Mouse (Mus musculus) forebrain, postnatal 0 days (tissue): ENCODE results near the gene Liph. TPM values are rescaled to one million over a fixed set of nuclear protein-coding genes. Genes with fewer than 3 reads are reported as not detected.
A peak's percentile ranks its signal among the peaks of the same experiment; 100 is the strongest.

ENCODE experiments used
- ATAC-seq: fragments of 200-750 bp; cut with Nextera tagmentation; 2 replicates; pipeline ENCODE4 v1.8.0; 2017; ENCODE audit warnings: mild to moderate bottlenecking, moderate library complexity
- DNase-seq: peaks from one replicate; pipeline ENCODE4 v3.0.0-alpha.2; 2015
- H3K27ac ChIP-seq: fragments of 300-500 bp; sonication (generic); 2 replicates; pipeline ENCODE4 v1.5.1; 2014; ENCODE audit warnings: low read depth, mild to moderate bottlenecking, antibody characterized with exemption, low read length, moderate library complexity, mixed read lengths
- H3K27me3 ChIP-seq: fragments of 300-500 bp; sonication (generic); 2 replicates; pipeline ENCODE4 v1.6.1; 2014; ENCODE audit warnings: mild to moderate bottlenecking, low read length, mixed read lengths; ENCODE audit not compliant: insufficient read depth
- H3K36me3 ChIP-seq: fragments of 300-500 bp; sonication (generic); 2 replicates; pipeline ENCODE4 v1.6.1; 2014; ENCODE audit warnings: mild to moderate bottlenecking, moderate library complexity; ENCODE audit not compliant: insufficient read depth
- H3K4me1 ChIP-seq: fragments of 300-500 bp; sonication (generic); 2 replicates; pipeline ENCODE4 v1.6.1; 2014; ENCODE audit warnings: antibody characterized with exemption; ENCODE audit not compliant: insufficient read depth
- H3K4me2 ChIP-seq: fragments of 300-500 bp; sonication (generic); 2 replicates; pipeline ENCODE4 v1.6.1; 2014; ENCODE audit warnings: low read depth, mild to moderate bottlenecking, moderate library complexity
- H3K4me3 ChIP-seq: fragments of 300-500 bp; sonication (generic); 2 replicates; pipeline ENCODE4 v1.5.1; 2014; ENCODE audit warnings: low read depth, low read length, mixed read lengths
- H3K9ac ChIP-seq: fragments of 300-500 bp; sonication (generic); 2 replicates; pipeline ENCODE4 v1.6.1; 2014; ENCODE audit warnings: mild to moderate bottlenecking
- H3K9me3 ChIP-seq: fragments of 300-500 bp; sonication (generic); 2 replicates; pipeline ENCODE4 v1.6.1; 2016; ENCODE audit warnings: low read length
- CTCF ChIP-seq: sonication (generic); IDR thresholded peaks from 2 replicates; pipeline ENCODE4 v1.5.1; 2016; ENCODE audit warnings: antibody characterized with exemption, control low read depth, low read depth
- WGBS: fragments of 180-500 bp; shearing (Covaris S2); extraction: QIAGEN DNeasy Blood & Tissue Kit; methylation state at CpG from one replicate; pipeline ENCODE4 v1.1.7; 2014; 5-methylcytosine and 5-hydroxymethylcytosine counted together
- polyA plus RNA-seq: library from polyadenylated mRNA; unstranded; fragments of >200 nt; fragmentation: Nextera tagmentation; extraction: Ambion mirVana; gene quantifications from 2 replicates; pipeline ENCODE4 v1.2.1, GENCODE M21; 2015
- total RNA-seq: library from RNA; depleted of rRNA; stranded (reverse); fragments of >200 nt; gene quantifications from 2 replicates; pipeline ENCODE4 v1.2.3, GENCODE M21; 2014

Liph gene
- total and polyA plus RNA-seq, 2 experiments from 2014 or later: 0.43 to 0.64 TPM

DNA sequence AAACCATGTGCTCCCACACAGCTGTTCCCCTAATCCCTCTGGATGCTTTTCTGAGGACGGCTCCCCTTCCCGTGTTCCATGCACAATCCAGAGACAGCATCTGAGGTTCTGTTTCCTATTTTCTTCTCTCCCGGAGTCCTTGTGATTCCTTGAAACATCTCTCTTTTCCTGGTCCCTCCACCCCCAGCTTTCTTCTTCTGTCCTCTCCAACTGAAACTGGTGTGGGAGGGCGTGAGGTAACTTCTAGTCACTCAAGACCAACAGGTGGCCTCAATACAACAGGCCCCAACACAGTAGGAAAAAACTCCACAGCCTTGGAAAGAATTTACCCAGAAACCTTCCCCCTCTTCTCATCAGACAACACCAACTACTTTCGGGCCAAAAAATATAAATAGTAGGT, 18.1 kb downstream of the Liph start:
- H3K27me3 ChIP-seq: no peaks in the 10 kb centered on the region; the same call in 1 of the 2 replicates
- no peak overlapping the region for H3K9ac ChIP-seq
- ATAC-seq: no peak
- WGBS: 80% methylated on average over 5 of the region's 5 CpGs
- DNase-seq: no peak
- TF ChIP-seq CTCF: no peak
- no peaks in the 10 kb centered on the region for H3K36me3 ChIP-seq
- H3K27ac ChIP-seq: no peak overlapping the region
- no peak overlapping the region for H3K4me3 ChIP-seq
- H3K4me1 ChIP-seq: no peaks in the 10 kb centered on the region
- H3K9me3 ChIP-seq: no peaks in the 10 kb centered on the region
- no peak overlapping the region for H3K4me2 ChIP-seq

DNA sequence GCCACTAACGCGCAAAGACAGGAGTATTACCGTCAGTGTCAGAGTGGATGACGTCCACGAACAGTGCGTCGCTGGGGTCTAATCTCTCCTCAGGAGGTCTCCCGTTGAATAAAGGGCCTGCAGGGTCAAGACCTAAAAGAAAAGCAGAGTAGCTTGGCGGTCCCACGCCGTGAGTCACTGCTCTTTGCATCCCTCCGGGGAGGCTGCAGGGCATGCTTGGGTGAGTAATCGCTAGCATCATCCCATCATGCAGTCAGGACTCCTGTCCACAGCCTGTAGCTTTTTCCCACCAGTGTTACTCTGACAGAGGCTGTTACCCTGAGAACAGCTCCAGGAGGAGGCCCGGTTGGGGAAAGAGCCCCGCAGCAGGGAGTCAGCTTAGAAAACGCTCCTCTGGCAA, 19.3 kb downstream of the Liph start:
- peak; percentile 4 for DNase-seq
- no peak for ATAC-seq
- Histone ChIP-seq H3K27me3 (no peaks in the 10 kb centered on the region; the same call in 1 of the 2 replicates), H3K4me2 (peak overlapping the region; percentile 21; the same call in 1 of the 2 replicates), H3K36me3 (no peaks in the 10 kb centered on the region), H3K4me1 (no peaks in the 10 kb centered on the region), H3K4me3 (0 out of 2 replicates have a peak overlapping the region, but pooled peaks have one; percentile 5), H3K27ac (no peak overlapping the region), H3K9ac (no peak overlapping the region), H3K9me3 (no peaks in the 10 kb centered on the region)
- TF ChIP-seq CTCF: no peak
- 3% methylated on average over 16 of the region's 16 CpGs for WGBS

DNA sequence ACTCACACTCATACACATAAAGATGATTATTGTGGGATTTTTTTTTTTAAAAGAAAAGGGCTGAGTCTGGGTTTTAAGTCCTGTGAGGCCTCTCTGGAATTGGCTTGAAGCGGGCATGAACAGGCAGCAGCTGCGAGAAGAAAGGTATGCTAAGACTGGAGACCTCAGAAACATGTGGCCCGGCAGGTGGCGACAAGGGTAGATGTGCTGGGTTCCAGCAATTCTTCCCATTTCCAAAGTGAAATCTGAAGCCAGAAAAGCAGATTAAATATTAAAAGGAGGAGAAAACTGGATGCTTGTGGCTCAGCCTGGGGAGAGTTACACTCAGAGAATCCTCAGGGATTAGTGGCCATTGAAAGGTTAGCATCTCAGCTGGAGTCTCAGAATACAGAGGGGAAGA, 24.0 kb downstream of the Liph start:
- DNase-seq (no peak), ATAC-seq (no peak)
- H3K27me3 ChIP-seq: no peaks in the 10 kb centered on the region; the same call in 1 of the 2 replicates
- no peak overlapping the region for H3K4me2 ChIP-seq
- TF ChIP-seq CTCF: no peak
- no peaks in the 10 kb centered on the region for H3K9me3 ChIP-seq
- 69% methylated on average over 4 of the region's 4 CpGs for WGBS
- H3K4me3 ChIP-seq: no peak overlapping the region
- H3K27ac ChIP-seq: no peak overlapping the region
- H3K36me3 ChIP-seq: no peaks in the 10 kb centered on the region
- H3K9ac ChIP-seq: no peak overlapping the region
- H3K4me1 ChIP-seq: no peaks in the 10 kb centered on the region

DNA sequence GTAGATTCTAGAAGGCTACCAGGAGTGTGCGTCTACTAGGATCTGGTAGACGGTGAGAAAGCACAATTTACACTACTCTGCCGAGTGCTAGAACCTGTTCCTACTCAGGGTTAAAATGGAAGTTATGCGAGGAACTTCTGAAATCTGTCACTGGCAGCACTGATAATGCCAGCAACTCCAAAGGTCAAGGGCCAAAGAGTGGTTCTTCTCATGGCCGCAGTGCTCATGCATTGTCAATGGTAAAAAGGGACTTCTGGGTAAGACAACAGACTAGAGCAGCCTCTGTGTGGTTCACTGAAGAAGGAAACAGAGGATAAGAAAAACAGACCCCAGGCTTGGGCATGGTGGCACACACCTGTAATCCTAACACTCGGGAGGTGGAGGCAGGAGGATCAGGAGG, 24.9 kb downstream of the Liph start:
- Histone ChIP-seq H3K4me2 (no peak overlapping the region), H3K27ac (no peak overlapping the region), H3K36me3 (no peaks in the 10 kb centered on the region), H3K4me1 (no peaks in the 10 kb centered on the region), H3K4me3 (no peak overlapping the region), H3K27me3 (no peaks in the 10 kb centered on the region; the same call in 1 of the 2 replicates), H3K9ac (no peak overlapping the region), H3K9me3 (no peaks in the 10 kb centered on the region)
- no peak for TF ChIP-seq CTCF
- no peak for ATAC-seq
- no peak for DNase-seq
- 90% methylated on average over 6 of the region's 6 CpGs for WGBS

DNA sequence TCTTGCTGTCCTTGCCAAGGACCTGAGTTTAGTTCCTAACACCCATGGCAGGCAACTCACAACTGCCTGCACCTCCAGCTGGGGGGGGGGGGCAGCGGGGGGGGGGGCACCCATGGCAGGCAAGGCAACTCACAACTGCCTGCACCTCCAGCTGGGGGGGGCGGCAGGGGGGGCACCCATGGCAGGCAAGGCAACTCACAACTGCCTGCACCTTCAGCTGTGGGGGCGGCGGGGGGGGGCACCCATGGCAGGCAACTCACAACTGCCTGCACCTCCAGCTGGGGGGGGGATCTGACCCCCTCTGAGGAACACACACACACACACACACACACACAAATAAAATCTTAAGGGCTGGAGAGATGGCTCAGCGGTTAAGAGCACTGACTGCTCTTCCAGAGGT, 25.6 kb downstream of the Liph start:
- Histone ChIP-seq H3K4me1 (no peaks in the 10 kb centered on the region), H3K36me3 (no peaks in the 10 kb centered on the region), H3K27me3 (no peaks in the 10 kb centered on the region), H3K4me2 (no peak overlapping the region), H3K9me3 (no peaks in the 10 kb centered on the region), H3K4me3 (no peak overlapping the region), H3K27ac (no peak overlapping the region), H3K9ac (no peak overlapping the region)
- ATAC-seq (no peak), DNase-seq (no peak)
- 93% methylated on average over 5 of the region's 5 CpGs for WGBS
- TF ChIP-seq CTCF: no peak

DNA sequence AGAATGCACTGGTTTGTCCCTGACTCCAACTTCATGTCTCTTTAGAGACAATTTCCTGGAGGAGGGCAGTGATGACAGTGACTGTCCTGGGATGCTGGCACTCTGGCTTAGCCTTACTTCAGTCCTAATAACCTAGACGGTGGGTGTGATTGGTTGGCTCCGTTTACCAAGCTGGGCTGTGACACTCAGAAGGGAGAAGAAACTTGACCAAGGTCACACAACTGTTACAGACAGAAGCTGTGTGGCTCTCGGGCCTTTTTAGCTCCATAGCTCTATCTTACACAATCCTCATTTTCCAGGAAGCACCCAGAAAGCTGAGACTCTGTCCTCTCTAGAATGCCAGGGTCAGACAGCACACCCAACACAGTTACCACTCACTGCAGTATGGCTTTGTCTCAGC, 29.9 kb downstream of the Liph start:
- Histone ChIP-seq H3K4me3 (no peak overlapping the region), H3K4me2 (no peak overlapping the region), H3K9ac (no peak overlapping the region), H3K36me3 (no peaks in the 10 kb centered on the region), H3K9me3 (no peaks in the 10 kb centered on the region), H3K27ac (no peak overlapping the region), H3K27me3 (no peaks in the 10 kb centered on the region), H3K4me1 (no peaks in the 10 kb centered on the region)
- 79% methylated on average over 3 of the region's 3 CpGs for WGBS
- DNase-seq (no peak), ATAC-seq (no peak)
- TF ChIP-seq CTCF: no peak

DNA sequence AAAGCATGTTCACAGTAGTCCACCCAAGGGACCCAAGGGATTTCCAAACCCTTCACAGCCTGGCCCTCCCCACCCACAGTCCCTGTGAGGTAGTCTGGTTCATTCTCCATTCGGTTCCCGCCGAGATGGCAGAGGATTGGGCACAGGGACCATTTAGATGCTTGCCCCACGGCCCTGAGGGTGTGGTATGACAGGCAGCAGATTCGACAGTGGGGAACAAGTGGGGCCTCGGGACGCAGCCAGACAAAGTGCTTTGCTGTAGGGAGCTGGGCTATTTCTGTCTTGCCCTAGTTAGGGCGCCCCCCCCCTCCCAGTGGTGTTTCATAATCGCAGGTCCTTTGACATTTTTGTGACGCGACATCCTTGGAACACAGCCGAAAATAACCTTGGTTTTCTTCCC, 39.9 kb downstream of the Liph start:
- Histone ChIP-seq H3K9me3 (no peaks in the 10 kb centered on the region), H3K4me3 (no peak overlapping the region), H3K36me3 (no peaks in the 10 kb centered on the region), H3K4me1 (no peaks in the 10 kb centered on the region), H3K27ac (no peak overlapping the region), H3K4me2 (no peak overlapping the region), H3K27me3 (no peaks in the 10 kb centered on the region), H3K9ac (no peak overlapping the region)
- ATAC-seq (no peak), DNase-seq (no peak)
- WGBS: 84% methylated on average over 12 of the region's 12 CpGs
- TF ChIP-seq CTCF: no peak
